Mouse (Mus musculus) urinary bladder, postnatal 14 days (tissue): ENCODE measurements around the gene Rgma.

Experiments used
- DNase-seq: peaks from one replicate; pipeline ENCODE4 v3.0.0; 2021; ENCODE audit warnings: low spot score

The Rgma gene

DNA sequence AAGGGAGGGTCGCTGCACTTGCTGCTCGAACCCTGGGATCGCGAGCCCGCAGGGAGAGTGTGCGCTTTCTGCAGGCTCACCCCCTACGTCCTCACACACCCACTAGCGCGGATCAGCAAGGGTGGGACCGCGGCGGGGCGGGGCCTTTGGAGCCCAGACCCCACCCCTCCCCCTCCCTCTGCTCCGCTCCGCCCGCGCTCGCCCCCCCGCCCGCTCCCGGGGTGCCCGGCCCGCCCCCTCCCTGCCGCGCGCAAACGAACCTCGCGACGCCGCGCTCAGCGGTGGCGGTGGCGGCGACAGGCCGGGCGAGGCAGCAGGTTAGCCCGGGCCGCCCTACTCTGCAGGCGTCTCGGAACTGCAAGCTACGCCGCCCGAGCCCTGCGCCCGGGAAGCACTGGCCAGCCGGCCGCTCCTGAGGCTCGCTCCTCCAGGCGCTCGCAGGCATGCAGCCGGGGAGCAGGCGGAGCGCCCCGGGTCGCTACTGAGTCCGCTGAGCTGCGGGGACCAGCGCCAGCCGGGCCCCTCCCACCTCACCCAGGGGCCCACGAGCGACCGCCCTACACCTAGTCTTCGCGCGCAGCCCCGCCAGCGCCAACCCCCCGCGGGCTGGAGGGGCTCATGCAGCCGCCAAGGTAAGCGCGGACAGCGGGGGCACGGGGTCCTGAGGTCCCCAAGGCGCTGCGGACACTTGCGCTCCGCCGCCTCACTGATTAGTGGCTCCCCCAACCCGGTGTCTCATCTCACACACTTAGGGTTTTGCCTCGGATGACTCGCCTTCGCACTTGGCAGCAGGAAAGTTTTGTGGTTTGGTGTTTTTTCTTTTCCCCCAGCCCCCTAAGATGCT, at the start of gene Rgma:
Rgma (plus strand) TSS at position 253 of the 844 bp plus-strand sequence.
- peak; percentile 65 for DNase-seq

DNA sequence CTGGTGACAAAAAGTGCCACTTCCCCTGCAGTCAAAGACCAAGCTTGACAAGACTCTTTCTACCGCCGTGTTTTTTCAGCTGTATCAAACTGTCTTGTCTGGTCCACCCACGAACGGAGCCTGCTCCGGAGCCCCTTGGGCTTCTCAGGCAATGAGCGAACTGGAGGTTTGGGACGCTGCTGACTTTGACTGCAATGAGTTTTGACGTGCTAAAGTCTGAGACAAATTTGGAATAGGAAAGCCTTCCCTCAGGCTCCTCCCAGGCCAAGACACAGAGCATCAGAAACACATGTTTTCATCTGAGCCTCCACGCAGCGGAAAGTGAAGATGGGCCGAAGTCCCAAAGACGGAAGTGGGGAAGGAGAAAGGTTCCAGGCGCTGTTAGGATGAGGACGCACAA, 49.1 kb upstream of the Rgma start:
- DNase-seq: no peak

DNA sequence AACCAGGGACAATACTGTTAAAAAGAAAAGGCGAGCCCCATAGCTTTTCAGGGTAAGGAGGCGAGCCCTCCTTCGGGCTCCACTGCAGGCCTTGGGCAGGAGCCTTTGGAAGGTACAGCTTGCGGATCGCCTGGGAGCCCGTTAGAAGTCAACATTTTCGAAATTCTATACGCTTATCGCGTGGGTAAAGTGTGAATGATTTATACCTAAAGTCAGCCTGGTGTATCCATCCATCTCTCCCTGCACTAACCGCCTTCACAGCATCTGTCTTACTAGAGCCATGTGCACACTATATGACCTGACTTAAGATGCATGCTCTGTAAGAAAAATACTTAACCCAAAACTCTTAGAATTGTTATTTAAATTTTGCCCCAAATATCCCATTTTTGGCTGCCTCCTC, 48.6 kb upstream of the Rgma start:
- DNase-seq: no peak

DNA sequence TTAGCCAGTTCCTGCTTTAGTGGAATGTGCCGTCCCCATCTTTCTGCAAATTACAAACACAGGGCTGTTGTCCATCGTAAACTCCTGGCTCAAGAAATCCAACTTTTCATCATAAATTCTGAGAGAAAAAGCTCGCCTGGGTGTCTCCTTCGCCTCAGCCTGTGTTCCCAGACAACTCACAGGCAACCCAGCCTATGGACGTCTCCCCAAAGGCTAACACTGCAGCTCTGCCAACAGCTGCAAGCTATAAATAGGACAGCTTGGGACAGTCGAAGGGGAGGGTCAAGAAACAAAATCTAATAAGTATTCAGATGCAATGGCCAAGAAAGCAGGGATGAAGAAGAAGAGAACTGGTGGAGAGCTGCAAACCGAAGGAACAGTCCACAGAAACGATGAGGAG, 48.1 kb upstream of the Rgma start:
- DNase-seq: peak; percentile 41

DNA sequence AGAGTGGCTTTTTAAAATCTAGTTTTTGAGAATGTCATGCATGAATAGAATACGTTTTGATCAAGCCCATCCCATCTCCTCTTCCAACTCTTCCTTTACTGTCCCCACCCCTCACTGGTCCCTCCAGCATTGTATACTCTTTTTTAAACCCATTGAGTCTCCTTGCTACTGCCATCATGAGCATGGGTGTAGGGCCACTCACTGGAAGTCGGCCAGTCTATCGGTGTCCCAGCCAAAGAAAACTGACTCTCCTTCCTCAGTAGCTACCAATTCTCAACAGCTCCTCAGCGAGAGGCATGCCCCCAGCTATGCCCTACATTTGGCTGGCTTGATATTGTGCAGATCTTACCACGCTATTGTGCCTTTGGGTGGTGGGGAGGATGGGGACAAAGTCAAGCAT, 47.7 kb upstream of the Rgma start:
- DNase-seq: no peak

DNA sequence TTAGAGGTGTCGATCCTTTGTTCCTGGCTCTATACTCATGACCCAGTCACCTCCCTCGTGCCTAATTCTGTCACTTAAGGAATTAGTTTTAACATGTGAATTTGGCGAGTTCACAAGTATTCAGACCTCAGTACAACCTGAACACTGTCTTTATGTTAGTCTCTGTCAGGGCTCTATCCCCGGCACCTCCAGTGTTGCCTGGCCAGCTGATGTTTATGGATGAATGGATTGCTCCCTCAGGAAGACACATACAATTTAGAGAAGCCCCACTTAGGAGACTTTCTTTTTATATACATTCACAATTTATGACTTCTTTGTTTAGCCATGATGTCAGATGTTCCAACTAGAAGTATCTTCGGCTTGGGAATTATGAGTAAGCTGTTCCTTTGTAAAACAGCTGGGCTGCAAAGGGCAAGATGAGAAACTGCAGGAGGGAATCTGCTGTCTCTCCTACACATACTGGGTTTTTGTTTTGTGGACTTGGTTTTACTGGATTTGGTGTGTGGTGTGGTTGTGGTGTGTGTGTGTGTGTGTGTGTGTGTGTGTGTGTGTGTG, 46.6 kb upstream of the Rgma start:
- no peak for DNase-seq

DNA sequence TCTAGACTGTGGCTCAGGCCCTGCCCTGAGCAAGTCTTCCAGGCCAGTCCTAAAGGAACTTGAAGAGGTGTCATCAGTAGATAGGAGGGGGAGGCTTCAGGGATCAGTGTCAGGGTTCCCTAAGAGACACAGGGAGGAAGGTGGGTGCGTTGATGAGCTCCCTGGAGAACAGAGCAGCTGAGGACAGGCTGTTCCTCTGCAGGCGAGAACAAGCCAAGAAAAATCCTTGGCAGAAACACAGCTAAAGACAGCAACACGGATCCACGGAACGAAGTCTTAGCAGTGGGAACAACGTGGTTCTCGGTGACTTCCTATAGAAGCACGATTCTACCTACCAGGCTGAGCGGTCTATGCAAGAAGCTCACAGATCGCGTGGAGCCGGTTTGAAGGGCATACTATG, 44.6 kb upstream of the Rgma start:
- DNase-seq: peak; percentile 27

DNA sequence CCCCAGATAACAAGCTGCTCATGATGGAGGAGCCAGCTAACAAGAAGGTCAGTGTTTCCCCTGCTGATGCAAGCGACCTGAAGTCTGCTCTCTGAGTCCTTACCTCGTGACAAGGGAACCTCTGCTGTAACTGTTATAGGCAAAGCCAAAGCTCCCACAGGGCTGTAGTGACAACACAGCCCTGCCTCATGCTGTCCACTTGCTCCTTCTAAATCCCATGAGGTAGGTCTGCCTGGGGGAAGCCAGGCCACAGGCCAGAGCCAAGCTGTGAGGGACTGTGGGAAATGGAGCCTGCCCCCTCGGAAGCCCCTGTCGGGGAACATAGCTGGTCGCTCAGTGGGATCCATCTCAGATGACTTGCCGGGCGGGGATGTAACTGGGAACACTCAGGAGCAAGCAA, 43.7 kb upstream of the Rgma start:
- DNase-seq: no peak

DNA sequence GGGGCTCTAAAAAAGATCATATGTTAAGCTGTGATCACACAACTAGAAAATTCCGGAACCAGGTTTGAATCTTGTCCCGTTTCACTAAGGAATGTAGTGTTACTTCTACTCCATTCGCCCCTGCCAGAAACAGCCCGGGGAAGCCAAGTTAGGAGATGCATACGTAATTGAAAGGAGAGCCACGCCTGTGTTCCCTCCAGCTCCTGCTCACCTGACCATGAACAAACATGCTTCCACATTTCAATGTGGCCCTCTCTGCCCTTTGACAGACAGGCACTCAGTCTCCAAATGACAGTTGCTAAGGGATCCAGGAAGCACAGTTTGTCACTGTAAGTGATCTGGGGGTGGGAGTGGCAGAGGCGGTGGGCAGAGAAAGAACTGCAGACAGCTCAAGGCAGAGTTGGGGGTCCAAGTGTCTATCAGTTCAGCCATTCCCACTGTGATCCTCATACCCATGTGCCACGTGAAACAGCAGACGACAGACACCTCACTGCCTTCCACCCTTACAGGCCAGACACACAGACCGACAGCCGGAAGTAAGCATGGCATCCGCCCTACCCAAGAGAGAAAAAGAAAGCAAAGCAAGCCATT, 41.8 kb upstream of the Rgma start:
- no peak for DNase-seq

DNA sequence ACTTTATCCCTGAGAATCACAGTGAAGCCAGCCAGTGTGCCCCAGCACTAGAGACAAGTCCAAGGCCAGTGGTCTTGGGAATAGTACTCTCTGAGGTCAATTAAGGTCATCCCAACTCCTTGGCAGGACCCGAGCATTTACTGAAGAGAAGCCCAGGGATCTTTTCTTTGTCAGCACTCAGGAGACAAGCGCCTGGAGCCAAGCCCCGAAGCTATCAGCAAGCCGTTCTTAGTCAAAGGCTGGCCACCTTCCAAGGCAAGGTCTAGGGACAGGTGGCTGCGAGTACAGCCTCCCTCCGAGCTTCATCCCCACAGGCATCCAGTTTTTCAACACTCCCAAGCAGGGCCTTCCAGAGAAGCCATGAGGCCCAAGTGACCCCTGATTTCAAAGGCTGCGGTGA, 40.4 kb upstream of the Rgma start:
- peak; percentile 50 for DNase-seq

DNA sequence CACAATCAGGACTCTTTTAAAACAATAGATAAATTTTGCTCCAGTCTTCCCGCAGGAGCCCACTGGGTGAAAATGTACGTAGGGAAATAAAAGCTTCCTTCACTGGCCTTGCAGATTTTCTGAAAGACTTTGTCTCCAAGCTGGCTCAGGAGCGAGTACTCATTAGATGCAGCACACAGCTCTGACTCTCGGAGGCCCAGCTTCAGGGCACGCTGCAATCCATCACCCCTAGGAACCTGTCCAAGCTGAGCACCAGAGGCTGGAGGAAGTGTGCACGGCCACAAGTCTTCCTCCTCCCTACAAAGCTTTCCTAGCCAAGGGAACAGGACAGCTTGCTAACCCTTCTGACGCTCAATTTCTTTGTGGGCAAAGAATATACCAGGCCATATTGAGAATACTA, 38.9 kb upstream of the Rgma start:
- no peak for DNase-seq

DNA sequence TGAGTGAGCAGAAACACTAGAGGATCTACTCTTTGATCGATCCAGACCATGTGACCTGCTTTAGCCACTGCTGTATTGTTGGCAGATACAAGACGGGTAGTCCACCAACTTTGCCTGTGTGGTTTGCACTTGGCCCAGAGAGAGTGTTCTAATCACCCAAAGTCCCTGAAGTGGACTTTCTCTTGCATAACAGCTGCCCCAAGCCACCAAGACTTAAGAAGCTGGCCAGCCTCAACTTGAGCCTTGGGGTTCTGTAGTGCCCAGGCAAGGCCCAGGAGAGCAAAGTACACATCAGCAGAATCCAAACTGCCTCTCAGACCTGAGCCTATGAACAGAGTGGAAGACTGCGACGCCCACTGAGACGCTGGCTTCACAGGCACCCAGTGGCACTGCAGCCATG, 37.0 kb upstream of the Rgma start:
- DNase-seq: no peak

DNA sequence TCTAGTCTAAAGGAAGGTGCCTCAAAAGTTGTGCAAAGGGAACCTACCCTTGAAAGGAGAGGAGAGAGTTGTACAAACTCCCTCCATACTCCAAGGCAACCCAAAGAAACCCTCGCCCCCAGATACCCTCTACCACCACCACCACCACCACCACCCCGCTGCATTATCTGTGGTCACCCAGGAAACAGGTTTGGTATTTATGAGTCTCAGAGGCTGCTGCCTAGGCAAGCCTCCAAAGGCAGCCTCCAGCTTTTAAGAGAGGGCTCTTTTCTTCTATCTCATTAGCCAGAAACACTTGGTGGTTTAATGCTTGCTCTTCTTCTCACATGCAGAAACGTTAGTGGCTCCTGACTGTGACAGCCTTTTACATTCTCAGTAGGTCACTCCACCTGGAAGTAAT, 31.5 kb upstream of the Rgma start:
- DNase-seq: no peak

DNA sequence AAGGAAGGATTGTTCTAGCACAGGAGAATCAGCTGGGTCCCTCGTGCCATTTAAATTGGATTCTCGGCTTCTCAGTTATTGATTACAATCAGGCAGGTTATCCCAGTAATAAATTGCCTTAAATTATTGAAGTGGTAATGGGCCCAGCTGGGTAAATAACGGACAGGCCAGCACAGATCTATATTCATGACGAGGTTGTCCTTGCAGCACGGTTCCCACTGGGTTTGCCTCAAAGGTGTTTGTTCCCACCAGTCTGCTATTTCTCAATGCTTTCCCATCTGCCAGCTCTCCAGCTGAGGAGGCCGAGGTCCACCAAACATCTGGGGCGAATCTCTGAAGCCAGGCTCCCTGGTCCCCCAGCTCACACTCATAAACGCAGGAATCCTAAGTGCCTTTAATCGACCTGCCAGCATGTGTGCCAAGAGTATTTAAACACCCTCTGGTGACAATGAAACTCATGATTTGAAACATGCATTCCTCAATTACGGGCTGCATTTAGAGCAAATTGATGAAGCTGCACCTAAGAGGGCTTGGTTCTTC, 26.7 kb upstream of the Rgma start:
- no peak for DNase-seq

DNA sequence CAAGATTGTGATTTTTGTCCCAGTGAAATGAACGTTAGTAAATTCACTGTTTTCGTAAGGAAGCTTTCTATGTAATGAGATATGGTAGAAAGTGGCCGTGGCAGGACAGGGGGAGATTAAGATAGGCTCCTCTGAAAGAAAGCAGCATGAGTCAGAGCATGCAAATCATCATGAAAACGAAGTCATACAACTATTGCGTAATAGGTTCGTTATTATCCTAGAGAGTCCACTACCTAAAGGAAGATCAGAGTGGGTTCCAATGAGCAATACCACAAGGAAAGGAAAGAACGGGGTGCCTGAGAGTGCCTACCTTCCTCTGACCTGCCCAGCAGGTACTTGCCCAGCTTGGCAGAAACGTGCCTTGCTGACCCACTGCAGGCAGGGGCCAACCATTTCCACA, 26.2 kb upstream of the Rgma start:
- no peak for DNase-seq

DNA sequence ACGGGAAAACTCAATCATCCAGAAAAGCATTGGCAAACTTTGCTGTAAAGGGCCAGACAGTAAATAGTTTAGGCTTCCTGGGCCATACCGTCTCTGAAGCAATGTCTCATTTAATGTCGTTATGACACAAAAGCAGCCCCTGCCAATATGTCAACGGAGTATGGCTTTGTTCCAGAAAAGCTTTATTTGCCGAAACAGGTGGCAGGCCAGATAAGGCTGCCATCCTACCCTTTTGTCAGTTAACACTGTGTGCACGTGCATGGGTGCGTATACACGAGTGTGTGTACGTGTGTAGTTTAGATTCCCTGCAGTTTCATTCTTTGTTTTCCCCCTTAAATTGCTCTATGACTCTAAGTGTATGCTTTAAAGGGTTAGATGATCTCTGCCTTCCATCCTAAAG, 20.1 kb upstream of the Rgma start:
- no peak for DNase-seq

DNA sequence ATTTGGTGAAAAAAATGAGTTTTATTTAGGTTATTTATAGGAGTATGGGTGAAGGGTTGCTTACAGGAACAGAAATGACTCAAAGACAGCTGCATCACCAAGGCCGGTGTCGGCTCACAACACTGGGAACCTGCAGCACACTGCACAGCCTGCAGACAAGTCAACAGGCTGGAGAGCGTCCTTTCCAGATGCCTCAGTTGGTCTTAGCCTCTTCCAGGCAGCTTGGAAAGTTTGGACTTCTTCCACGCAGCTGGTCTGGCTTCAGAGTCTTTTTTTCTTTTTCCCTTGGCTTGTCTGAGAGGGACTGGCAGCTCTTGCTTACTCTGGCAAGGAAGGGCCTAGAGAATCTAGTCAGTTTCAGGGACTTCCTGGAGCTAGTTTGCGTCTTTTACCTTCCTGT, 18.4 kb upstream of the Rgma start:
- DNase-seq: no peak

DNA sequence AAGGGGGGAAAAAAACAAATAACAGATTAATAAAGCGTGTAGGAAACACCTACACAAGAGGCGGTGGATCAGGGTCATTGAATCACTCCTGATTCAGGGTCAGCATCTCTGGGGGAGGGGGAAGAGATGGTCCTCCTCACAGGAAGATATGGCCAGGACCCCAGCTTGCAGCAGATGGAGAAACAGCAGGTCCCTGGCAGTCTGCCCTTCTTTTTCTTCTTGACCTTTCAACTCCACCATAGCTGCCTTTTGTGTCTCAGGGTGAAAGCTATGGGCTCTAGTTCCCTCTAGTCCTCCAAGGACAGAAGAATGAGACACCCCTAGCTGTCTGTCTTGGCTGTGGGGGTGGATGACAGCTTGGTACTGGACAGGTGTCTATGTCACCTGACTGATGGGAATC, 17.7 kb upstream of the Rgma start:
- no peak for DNase-seq

DNA sequence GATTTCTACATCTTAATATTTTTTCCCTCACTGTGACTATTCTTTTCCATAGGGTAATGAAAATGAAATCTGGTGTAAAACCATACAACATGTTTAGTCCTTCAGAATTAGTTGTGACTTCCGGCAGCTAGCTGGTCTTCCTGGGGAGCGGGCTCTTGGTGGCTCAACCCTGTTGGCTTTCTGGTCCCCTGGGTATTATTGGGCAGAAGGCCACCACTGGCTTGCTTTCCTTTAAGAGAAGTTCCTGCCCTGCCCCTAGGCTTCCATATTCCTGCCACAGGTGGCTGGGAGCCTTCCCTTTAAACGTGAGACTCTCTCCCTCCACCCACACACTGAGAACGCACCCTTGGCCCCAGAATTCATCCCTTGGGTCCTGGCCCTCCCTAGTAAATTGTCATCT, 9.8 kb upstream of the Rgma start:
- no peak for DNase-seq

DNA sequence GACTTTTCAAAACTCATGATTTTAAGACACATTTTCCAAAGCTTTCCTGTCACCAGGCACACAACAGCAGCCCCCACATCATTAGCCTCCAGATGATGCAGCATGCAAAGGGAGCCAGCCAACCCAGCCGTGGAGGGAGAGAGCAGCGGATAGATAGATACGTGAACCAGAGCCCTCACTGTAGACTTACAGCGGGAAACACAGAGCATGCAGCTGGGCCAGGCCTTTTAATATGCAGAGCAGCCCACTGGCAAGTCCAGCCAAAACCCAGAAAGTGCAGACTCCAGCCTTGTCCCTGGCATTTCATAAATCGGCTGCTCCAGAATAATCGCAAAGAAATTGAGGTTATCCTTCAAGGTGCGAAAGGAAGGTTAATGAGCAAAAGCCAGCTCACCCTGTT, 9.3 kb upstream of the Rgma start:
- no peak for DNase-seq

DNA sequence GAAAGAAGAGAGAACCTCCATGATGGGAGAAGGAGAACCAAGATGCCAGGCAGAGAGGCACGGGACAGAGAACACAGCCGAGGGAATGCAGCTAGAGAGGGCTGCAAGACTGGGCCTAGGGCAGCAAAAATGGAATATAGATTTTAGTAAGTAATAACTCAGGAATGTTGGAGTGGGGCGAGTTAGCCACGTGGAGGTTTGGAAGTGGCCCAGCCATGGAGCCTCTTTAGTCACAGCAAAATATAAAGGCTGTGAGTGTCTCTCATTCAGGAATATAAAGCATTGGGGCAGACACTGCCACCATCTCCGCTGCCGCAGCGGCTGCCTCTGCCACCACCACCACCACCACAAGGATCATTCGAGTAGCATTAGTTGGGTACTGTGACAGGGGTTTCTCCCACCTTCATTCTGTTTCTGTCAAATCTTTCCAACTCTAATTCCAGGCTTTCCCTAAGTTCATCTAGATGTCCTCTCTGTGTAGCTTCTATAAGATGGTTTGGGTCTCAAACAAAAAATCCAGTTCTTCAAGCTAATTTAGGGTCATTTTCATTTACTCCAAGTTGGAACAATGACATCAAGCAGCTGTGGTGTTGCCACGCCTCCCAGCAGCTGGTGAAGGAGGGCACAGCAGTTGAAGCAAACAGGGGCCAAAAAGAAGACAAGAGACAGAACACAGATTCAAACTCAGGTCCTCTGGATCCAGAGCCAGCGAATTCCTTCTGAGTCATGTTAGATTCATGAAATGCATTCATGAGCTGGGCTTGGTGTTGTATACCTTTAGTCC, 7.4 kb upstream of the Rgma start:
- no peak for DNase-seq

DNA sequence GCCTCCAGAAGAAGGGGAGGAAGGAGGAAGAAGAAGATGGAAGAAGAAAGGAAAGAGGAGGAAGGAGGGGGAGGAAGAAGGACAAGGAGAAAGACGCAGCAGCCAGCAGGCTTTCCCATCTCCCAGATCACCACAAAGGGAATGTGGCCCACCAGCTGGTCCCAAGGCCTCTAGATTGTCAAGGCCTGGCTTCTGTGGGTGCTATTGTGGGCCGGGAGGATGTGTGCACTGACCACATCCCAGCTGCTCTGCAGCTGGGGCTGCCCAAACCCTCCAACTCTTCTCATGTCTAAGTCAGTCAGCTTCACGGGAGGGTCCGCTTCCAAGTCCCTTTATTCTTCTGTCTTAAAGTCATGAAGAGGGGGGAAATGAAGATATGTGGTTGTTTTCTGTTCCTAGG, 5.3 kb upstream of the Rgma start:
- DNase-seq: no peak
